Mouse (Mus musculus) intestine, embryonic 16.5 days (tissue): ENCODE data around the gene Trir. TPM values are rescaled to one million over a fixed set of nuclear protein-coding genes. Genes with fewer than 3 reads are reported as not detected.

ENCODE experiments used
- ATAC-seq: fragments of 200-750 bp; cut with Nextera tagmentation; 2 replicates; pipeline ENCODE4 v1.8.0; 2017; ENCODE audit warnings: moderate TSS enrichment, moderate library complexity
- H3K27ac ChIP-seq: fragments of 300-500 bp; sonication (generic); 2 replicates; pipeline ENCODE4 v1.5.1; 2014; ENCODE audit warnings: mild to moderate bottlenecking, low read length
- H3K27me3 ChIP-seq: fragments of 300-500 bp; sonication (generic); replicated peaks from 2 replicates; pipeline ENCODE4 v1.6.1; 2014; ENCODE audit warnings: low read length, control low read depth, mixed read lengths; ENCODE audit not compliant: control insufficient read depth, insufficient read depth
- H3K36me3 ChIP-seq: fragments of 300-500 bp; sonication (generic); 2 replicates; pipeline ENCODE4 v1.6.1; 2014; ENCODE audit warnings: low read length, control low read depth; ENCODE audit not compliant: control insufficient read depth, insufficient read depth
- H3K4me1 ChIP-seq: fragments of 300-500 bp; sonication (generic); 2 replicates; pipeline ENCODE4 v1.6.1; 2014; ENCODE audit warnings: low read length, control low read depth, mixed read lengths; ENCODE audit not compliant: control insufficient read depth, insufficient read depth
- H3K4me2 ChIP-seq: fragments of 300-500 bp; sonication (generic); 2 replicates; pipeline ENCODE4 v1.6.1; 2014; ENCODE audit warnings: low read depth, low read length, control low read depth
- H3K4me3 ChIP-seq: fragments of 300-500 bp; sonication (generic); 2 replicates; pipeline ENCODE4 v1.5.1; 2014; ENCODE audit warnings: mild to moderate bottlenecking, low read length
- H3K9ac ChIP-seq: fragments of 300-500 bp; sonication (generic); 2 replicates; pipeline ENCODE4 v1.6.1; 2014; ENCODE audit warnings: low read depth, low read length
- H3K9me3 ChIP-seq: fragments of 300-500 bp; sonication (generic); 2 replicates; pipeline ENCODE4 v1.6.1; 2016; ENCODE audit warnings: low read length, control low read depth; ENCODE audit not compliant: control insufficient read depth
- WGBS: fragments of 180-500 bp; shearing (Covaris S2); extraction: QIAGEN DNeasy Blood & Tissue Kit; methylation state at CpG from one replicate; pipeline ENCODE4 v1.1.7; 2014; 5-methylcytosine and 5-hydroxymethylcytosine counted together
- polyA plus RNA-seq: library from polyadenylated mRNA; unstranded; fragments of >200 nt; fragmentation: Nextera tagmentation; extraction: Ambion mirVana; gene quantifications from 2 replicates; pipeline ENCODE4 v1.2.1, GENCODE M21; 2015

The Trir gene
- polyA plus RNA-seq = 79.0 and 81.4 TPM in 2 replicates

DNA sequence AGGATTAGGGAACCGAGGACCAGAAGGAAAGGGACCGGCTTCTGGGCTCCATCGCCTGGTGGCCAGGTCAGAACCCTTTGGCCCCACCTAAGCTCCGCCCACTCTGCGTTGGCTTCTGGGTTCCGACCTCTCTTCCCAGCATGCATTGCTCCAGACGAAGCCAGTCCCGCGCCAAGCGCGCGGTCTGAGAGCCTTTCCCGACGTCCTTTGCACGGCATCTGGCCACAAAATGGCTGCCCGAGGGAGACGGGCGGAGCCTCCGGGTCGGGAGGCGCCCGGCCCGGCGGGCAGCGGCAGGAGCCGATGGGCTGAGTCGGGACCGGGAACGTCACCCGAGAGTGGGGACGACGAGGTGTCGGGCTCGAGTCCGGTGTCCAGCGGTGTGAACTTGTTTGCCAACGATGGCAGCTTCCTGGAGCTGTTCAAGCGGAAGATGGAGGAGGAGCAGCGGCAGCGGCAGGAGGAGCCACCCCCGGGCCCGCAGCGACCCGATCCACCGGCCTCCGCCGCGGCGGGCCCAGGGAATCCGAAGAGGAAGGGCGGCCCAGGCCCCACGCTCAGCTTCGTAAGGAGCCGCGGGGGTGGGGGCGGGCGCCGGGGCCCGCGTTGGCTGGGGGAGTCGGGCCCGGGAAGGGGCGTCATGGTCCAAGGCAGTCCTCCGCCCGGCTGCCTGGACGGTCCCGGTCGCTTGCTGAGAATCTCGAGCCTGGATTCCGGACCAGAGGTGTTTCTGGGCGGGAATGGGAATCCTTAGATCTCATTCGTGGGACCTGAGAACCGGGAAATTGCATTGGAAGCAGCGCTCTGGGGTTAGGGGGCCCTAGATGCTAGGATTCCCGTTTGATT, at the start of gene Trir:
TSS of gene Trir (plus strand) at position 154 of the 846 bp plus-strand sequence.
- WGBS = under 1% methylated on average over 75 of the region's 75 CpGs
- Histone ChIP-seq H3K9me3 (no peaks in the 10 kb centered on the region), H3K4me1 (peaks cover 33% of the 10 kb centered on the region), H3K27me3 (no peaks in the 10 kb centered on the region), H3K9ac (peak within 1 kb of the TSS; percentile 99), H3K27ac (peak within 1 kb of the TSS; percentile 90), H3K36me3 (peaks cover 13% of the 10 kb centered on the region), H3K4me2 (peak within 1 kb of the TSS; percentile 71), H3K4me3 (peak within 1 kb of the TSS; percentile 97)
- ATAC-seq = peak; percentile 82

- WGBS = under 1% methylated on average over 70 of the region's 70 CpGs
- ATAC-seq = no peak
- Histone ChIP-seq H3K4me2 (peak overlapping the region; percentile 97), H3K4me1 (peaks cover 53% of the 10 kb centered on the region), H3K4me3 (peak overlapping the region; percentile 76), H3K27ac (peak overlapping the region; percentile 98), H3K9me3 (no peaks in the 10 kb centered on the region), H3K9ac (peak overlapping the region; percentile 87), H3K36me3 (no peaks in the 10 kb centered on the region), H3K27me3 (no peaks in the 10 kb centered on the region)
Observed at GRCm38 (mm10) chr8:84977435-84978247, 49.0 kb upstream of the Trir start.

GRCm38 (mm10) chr8:84978248-84978940, 48.2 kb upstream of the Trir start, which contains the start of gene Junb:
TSS of gene Junb (minus strand) at chr8:84978718.
- Histone ChIP-seq H3K9me3 (no peaks in the 10 kb centered on the region), H3K4me2 (peak within 1 kb of the TSS; percentile 97), H3K27me3 (no peaks in the 10 kb centered on the region), H3K4me3 (peak within 1 kb of the TSS; percentile 76), H3K9ac (peak within 1 kb of the TSS; percentile 87), H3K27ac (peak within 1 kb of the TSS; percentile 98), H3K4me1 (peaks cover 53% of the 10 kb centered on the region), H3K36me3 (no peaks in the 10 kb centered on the region)
- ATAC-seq = peak; percentile 57
- 0% methylated on average over 63 of the region's 63 CpGs for WGBS

DNA sequence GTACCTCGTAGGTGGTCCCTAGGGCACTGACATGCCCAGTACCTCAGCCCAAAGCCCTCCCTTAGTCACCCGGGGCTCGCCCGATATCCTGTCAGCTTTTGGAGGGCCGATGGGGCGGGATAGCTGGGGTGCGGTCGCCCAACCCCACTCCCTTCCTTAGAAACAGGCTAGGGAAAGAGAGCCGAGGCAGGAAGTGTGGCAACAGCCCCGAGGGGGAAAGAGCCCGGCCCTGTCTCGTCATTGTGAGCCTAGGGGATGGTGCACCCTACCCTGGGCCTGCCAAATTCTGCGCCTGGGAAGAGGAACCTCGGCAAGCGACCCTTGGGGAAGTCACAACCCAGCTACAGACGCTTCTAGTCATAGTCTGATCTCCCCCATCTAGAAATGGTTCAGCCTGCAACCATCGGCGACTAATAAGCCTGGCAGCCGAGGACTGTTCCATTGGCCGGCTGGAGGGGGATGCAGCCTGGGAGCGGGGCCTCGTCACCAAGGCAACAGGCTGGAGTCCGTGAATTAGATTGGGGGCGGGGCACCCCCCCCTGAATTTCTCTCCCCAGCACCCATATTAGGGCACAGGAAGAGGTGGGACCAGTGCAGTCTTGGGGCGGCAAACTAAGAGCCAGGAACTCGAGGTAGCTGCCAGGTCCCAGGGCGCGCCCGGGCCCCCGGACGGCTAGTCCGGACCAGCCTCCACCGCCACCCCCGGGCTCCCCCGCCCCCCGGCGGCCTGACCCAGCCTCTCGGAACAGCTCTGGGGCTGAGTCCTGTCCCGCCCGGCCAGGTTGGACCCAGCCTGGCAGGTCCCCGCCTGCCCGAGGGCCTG, 46.8 kb upstream of the Trir start:
- H3K4me3 ChIP-seq = peak overlapping the region; percentile 76
- peak; percentile 49 for ATAC-seq
- H3K4me1 ChIP-seq = peaks cover 66% of the 10 kb centered on the region
- WGBS = under 1% methylated on average over 42 of the region's 42 CpGs
- H3K4me2 ChIP-seq = peak overlapping the region; percentile 97
- no peaks in the 10 kb centered on the region for H3K9me3 ChIP-seq
- H3K9ac ChIP-seq = peak overlapping the region; percentile 87
- H3K27me3 ChIP-seq = no peaks in the 10 kb centered on the region
- no peaks in the 10 kb centered on the region for H3K36me3 ChIP-seq
- peak overlapping the region; percentile 98 for H3K27ac ChIP-seq

DNA sequence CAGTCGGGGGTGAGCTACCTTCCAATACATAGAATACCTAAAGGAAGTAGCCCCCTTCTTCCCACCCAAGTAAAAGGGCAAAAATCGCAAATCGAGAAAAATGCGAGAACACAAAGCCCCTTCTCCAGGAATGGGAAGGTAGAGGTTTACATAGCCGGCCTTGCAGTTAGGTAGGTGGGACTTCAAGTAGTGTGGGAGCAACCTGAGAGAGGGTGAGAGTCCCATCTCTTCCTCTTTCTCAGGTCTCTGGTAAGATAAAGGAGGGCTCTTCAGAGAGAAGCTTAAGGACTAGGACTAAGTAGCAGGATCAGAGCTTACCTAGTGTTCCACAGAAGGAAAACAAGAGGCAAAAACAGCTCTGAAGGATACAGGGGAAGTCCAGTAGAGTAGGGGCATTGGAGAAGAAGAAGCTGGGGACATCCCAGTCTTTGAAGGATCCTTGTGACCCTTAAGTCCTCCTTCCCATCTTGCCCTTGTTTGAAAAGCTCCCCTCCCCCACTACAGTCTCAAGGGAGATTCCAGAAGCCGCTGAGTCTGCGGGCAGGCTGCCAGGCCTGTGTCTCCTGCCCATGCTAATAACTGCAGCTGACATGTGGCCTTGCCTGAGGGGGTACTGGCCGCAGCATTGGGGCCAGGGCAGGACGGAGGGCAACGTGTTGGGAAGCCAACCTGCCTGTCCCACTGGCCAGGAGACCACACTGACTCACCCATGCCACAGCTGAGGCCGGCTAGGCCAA, 45.8 kb upstream of the Trir start:
- peak overlapping the region; percentile 76 for H3K4me3 ChIP-seq
- H3K4me1 ChIP-seq = peaks cover 66% of the 10 kb centered on the region
- 23% methylated on average over 11 of the region's 11 CpGs for WGBS
- no peaks in the 10 kb centered on the region for H3K27me3 ChIP-seq
- no peaks in the 10 kb centered on the region for H3K36me3 ChIP-seq
- ATAC-seq = no peak
- peak overlapping the region; percentile 97; the same call in 1 of the 2 replicates for H3K4me2 ChIP-seq
- peak overlapping the region; percentile 87 for H3K9ac ChIP-seq
- H3K27ac ChIP-seq = peak overlapping the region; percentile 98
- H3K9me3 ChIP-seq = no peaks in the 10 kb centered on the region

DNA sequence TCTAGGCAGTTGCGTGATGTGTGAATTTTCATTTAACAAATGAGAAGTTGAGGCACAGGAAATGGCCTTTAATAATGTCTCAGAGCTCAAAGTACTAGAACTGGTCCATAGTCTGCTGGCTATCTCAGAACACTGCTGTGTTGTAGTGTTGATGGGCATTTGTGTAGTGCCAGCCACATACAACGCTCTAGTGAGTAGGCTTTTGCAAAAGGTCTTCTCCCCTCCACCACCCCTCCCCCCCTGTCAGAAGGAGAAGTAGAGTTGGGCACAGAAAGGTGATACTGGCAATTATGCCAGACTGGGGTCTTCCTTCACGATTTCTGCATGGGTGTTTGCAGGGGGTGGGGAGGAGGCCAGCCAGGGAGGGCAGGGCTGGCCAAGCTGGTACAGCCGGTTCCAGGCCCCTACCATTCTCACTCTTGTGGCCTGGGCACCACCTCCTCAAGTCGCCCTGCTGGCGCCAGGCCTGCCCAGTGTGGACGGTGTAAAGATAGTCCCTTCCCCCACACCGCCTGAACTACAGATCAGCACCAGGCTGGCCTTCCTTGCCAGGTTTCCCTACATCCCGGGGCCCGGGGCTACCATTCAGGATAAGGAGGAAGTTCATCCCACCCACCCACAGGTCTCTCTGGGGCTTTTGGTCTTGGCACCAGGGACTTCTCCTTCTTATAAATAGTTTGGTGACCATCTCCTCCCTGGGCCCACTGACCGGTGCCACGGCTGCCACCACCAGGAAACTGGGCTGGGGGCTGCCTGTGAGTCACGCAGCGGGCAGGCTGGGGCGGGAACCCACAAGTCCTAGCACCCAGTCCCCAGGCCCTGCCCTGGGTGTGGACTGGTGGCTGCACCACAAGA, 44.8 kb upstream of the Trir start:
- Histone ChIP-seq H3K27me3 (0 out of 2 replicates have a peak, but pooled peaks cover 2% of the 10 kb centered on the region), H3K9ac (peak overlapping the region; percentile 44), H3K27ac (peak overlapping the region; percentile 98), H3K4me1 (peaks cover 61% of the 10 kb centered on the region), H3K36me3 (no peaks in the 10 kb centered on the region), H3K4me2 (no peak overlapping the region), H3K4me3 (no peak overlapping the region), H3K9me3 (no peaks in the 10 kb centered on the region)
- ATAC-seq = no peak
- 77% methylated on average over 15 of the region's 15 CpGs for WGBS

- no peak for ATAC-seq
- Histone ChIP-seq H3K4me2 (no peak overlapping the region), H3K27me3 (0 out of 2 replicates have a peak, but pooled peaks cover 2% of the 10 kb centered on the region), H3K27ac (peak overlapping the region; percentile 98), H3K4me1 (peaks cover 60% of the 10 kb centered on the region), H3K9me3 (no peaks in the 10 kb centered on the region), H3K4me3 (no peak overlapping the region), H3K9ac (peak overlapping the region; percentile 44), H3K36me3 (no peaks in the 10 kb centered on the region)
- WGBS = 67% methylated on average over 3 of the region's 3 CpGs
Observed at GRCm38 (mm10) chr8:84982499-84983011, 44.1 kb upstream of the Trir start.
